Mouse (Mus musculus) ES-CJ7 (cell line): Measurements from ENCODE around the gene Trim43c.
"Not testable (repeated sequence)": the region's sequence is repeated elsewhere in the genome, so short reads cannot be mapped to it uniquely, and the experiment has no call there.

Experiments used
- DNase-seq: peaks from one replicate; pipeline ENCODE4 v3.0.0; 2011; ENCODE audit warnings: low read depth, low spot score

Gene Trim43c

GRCm38 (mm10) chr9:88838864-88839263 is at the start of gene Trim43c:
Trim43c (plus strand) TSS chr9:88839164.
- DNase-seq = not testable (repeated sequence)

- DNase-seq = not testable (repeated sequence)
These were observed 14.1 kb downstream of the Trim43c start for GRCm38 (mm10) chr9:88853072-88853471.

- DNase-seq = peak; percentile 96
These were observed 19.9 kb downstream of the Trim43c start for GRCm38 (mm10) chr9:88858566-88859492.
